Mouse (Mus musculus): Measurements from ENCODE around the gene Adamts4. TPM values are rescaled to one million over a fixed set of nuclear protein-coding genes. Genes with fewer than 3 reads are reported as not detected.

Adamts4 gene
- total and polyA plus RNA-seq, 3 experiments = 0.04 to 0.25 (median 0.09) TPM

DNA sequence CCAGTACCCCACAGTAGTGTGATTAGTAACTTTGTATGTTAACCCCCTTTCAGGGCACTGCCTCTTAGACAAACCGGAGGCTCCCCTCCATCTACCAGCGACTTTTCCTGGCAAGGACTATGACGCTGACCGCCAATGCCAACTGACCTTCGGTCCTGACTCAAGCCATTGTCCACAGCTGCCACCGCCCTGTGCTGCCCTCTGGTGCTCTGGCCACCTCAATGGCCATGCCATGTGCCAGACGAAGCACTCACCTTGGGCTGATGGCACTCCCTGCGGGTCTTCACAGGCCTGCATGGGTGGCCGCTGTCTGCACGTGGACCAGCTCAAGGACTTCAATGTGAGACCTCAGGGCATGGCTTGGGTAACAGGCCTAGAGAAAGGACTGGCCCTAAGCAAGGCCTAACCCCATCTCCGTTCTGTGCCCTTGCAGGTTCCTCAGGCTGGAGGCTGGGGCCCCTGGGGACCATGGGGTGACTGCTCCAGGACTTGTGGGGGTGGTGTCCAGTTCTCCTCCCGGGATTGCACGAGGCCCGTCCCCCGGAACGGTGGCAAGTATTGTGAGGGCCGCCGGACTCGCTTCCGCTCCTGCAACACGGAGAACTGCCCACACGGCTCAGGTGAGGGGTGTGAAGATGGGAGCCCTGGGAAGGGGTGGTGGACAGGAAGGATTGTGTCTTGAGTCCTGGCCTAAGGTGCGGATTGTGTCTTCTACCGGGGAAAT, 6.0 kb downstream of the Adamts4 start:
- Histone ChIP-seq H3K79me2 (replicated peaks; ENCODE audit: control insufficient read depth, extremely low read depth, insufficient read depth, poor library complexity, severe bottlenecking) (no peaks in the 10 kb centered on the region), H3K27me3 (replicated peaks) (peaks cover 48% of the 10 kb centered on the region), H3K9ac (ENCODE audit: insufficient read depth, low read depth) (no peak overlapping the region), H3K4me1 (ENCODE audit: control insufficient read depth in 1 of 2, insufficient read depth in 2 of 2) (peaks cover 0 to 8% of the 10 kb centered on the region in 2 experiments; a peak in 1 of 4 replicates), H3K9me3 (replicated peaks; ENCODE audit: low read length) (peaks cover 3% of the 10 kb centered on the region), H3K27ac (ENCODE audit: insufficient read depth, low read depth) (no peak overlapping the region), H3K4me3 (replicated peaks in 1 of 3; ENCODE audit: low read depth in 2 of 3, low read length in 2 of 3, poor library complexity in 1 of 3) (no peak overlapping the region), H3K36me3 (replicated peaks in 1 of 2; ENCODE audit: control insufficient read depth in 1 of 2, insufficient read depth in 1 of 2, low read length in 1 of 2) (no peaks in the 10 kb centered on the region), H3K4me2 (ENCODE audit: insufficient read depth, low read depth, poor library complexity, severe bottlenecking) (no peak overlapping the region)
- DNase-seq (ENCODE audit: extremely low read depth) = no peak
- in situ Hi-C loops (cut with MboI; ENCODE audit: low pct_ligation_motif_present, low pct_unique_long_range_greater_than_20kb, low sequenced_read_pairs) (no loop called here), dilution Hi-C loops (cut with MboI; ENCODE audit: extremely low pct_ligation_motif_present, extremely low pct_unique_long_range_greater_than_20kb, low sequenced_read_pairs) (no loop called here)
- no peak for TF ChIP-seq ETS1 (conservative IDR thresholded peaks at IDR 0.05; ENCODE audit: low read depth, low read length)
- TF ChIP-seq SMC3 (IDR thresholded peaks at IDR 0.05; ENCODE audit: low read depth, low read length) = peak; percentile 11; the same call in 1 of the 2 replicates
- TF ChIP-seq MYC (IDR thresholded peaks at IDR 0.05; ENCODE audit: low read depth, low read length) = no peak
- TF ChIP-seq USF1 (IDR thresholded peaks at IDR 0.05; ENCODE audit: low read depth, low read length) = no peak
- TF ChIP-seq ELF1 (IDR thresholded peaks at IDR 0.05; ENCODE audit: low read depth, low read length) = no peak
- TF ChIP-seq MAX (IDR thresholded peaks at IDR 0.05; ENCODE audit: low read length) = no peak

DNA sequence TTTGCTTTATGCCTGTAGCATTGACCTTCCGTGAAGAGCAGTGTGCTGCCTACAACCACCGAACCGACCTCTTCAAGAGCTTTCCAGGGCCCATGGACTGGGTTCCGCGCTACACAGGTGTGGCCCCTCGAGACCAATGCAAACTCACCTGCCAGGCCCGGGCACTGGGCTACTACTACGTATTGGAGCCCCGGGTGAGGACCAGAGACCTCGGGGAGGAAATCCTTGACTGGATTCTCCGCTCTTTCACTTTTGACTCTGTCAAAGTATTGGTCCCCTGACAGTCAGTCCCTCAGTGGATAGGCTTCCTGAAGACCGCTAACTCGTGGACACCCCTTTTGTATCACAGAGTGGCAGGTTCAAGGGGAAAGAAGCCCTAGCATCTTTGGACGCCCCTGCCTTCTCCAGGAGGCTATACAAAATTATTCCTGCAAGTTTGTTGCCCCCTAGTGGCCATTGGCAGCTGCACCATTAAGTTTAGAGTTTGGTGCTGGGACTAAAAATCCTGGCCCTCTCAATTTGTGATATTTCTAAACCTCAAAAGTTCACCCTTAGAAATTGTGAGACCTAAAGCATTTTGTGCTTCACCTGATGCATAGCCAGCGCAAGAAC, 6.8 kb downstream of the Adamts4 start:
- Histone ChIP-seq H3K36me3 (replicated peaks in 1 of 2; ENCODE audit: control insufficient read depth in 1 of 2, insufficient read depth in 1 of 2, low read length in 1 of 2) (no peaks in the 10 kb centered on the region), H3K9ac (ENCODE audit: insufficient read depth, low read depth) (no peak overlapping the region), H3K79me2 (replicated peaks; ENCODE audit: control insufficient read depth, extremely low read depth, insufficient read depth, poor library complexity, severe bottlenecking) (no peaks in the 10 kb centered on the region), H3K27me3 (replicated peaks) (peaks cover 52% of the 10 kb centered on the region), H3K27ac (ENCODE audit: insufficient read depth, low read depth) (no peak overlapping the region), H3K9me3 (replicated peaks; ENCODE audit: low read length) (peaks cover 3% of the 10 kb centered on the region), H3K4me1 (ENCODE audit: control insufficient read depth in 1 of 2, insufficient read depth in 2 of 2) (peaks cover 0 to 6% of the 10 kb centered on the region in 2 experiments; a peak in 1 of 4 replicates), H3K4me3 (replicated peaks in 1 of 3; ENCODE audit: low read depth in 2 of 3, low read length in 2 of 3, poor library complexity in 1 of 3) (no peak overlapping the region), H3K4me2 (ENCODE audit: insufficient read depth, low read depth, poor library complexity, severe bottlenecking) (peak overlapping the region; percentile 37; the same call in 1 of the 2 replicates)
- dilution Hi-C loops (cut with MboI; ENCODE audit: extremely low pct_ligation_motif_present, extremely low pct_unique_long_range_greater_than_20kb, low sequenced_read_pairs) = no loop called here
- in situ Hi-C loops (cut with MboI; ENCODE audit: low pct_ligation_motif_present, low pct_unique_long_range_greater_than_20kb, low sequenced_read_pairs) = no loop called here
- TF ChIP-seq ZC3H11A (IDR thresholded peaks at IDR 0.05; ENCODE audit: low read depth, low read length) (peak; percentile 49), ETS1 (conservative IDR thresholded peaks at IDR 0.05; ENCODE audit: low read depth, low read length) (no peak), BHLHE40 (IDR thresholded peaks at IDR 0.05; ENCODE audit: low read depth, low read length) (0 out of 2 replicates have a peak, but pooled peaks have one; percentile 5), RAD21 (IDR thresholded peaks at IDR 0.05; ENCODE audit: low read depth, low read length) (peak; percentile 87), CTCF (conservative IDR thresholded peaks at IDR 0.05 in 1 of 2, IDR thresholded peaks at IDR 0.05 in 1 of 2; ENCODE audit: low read depth in 2 of 2, low read length in 2 of 2) (peak; percentile 91), SMC3 (IDR thresholded peaks at IDR 0.05; ENCODE audit: low read depth, low read length) (peak; percentile 81)
- peak; percentile 65 for DNase-seq (ENCODE audit: extremely low read depth)

DNA sequence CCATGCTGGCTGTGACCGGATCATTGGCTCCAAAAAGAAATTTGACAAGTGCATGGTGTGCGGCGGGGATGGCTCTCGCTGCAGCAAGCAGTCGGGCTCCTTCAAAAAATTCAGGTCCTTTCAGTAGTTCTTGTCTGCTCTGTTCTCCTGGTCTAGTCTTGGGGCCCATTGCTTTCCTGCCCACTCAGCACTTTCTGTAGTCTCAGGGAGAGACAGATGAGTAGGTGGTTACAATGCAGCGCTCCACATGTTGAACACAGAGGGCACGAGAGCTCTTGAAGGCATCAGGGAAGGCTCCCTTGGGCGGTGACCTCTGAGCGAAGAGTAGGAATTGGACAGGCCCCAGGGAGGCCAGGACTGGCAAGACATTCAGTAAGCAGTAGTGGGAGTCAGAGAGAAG, 7.6 kb downstream of the Adamts4 start:
- 0 out of 4 replicates have a peak, but pooled peaks cover 0 to 5% of the 10 kb centered on the region in 2 experiments for H3K4me1 ChIP-seq (ENCODE audit: control insufficient read depth in 1 of 2, insufficient read depth in 2 of 2)
- H3K36me3 ChIP-seq (replicated peaks in 1 of 2; ENCODE audit: control insufficient read depth in 1 of 2, insufficient read depth in 1 of 2, low read length in 1 of 2) = no peaks in the 10 kb centered on the region
- no peak overlapping the region for H3K27ac ChIP-seq (ENCODE audit: insufficient read depth, low read depth)
- no peak overlapping the region for H3K4me3 ChIP-seq (replicated peaks in 1 of 3; ENCODE audit: low read depth in 2 of 3, low read length in 2 of 3, poor library complexity in 1 of 3)
- no peak overlapping the region for H3K4me2 ChIP-seq (ENCODE audit: insufficient read depth, low read depth, poor library complexity, severe bottlenecking)
- H3K9me3 ChIP-seq (replicated peaks; ENCODE audit: low read length) = peaks cover 3% of the 10 kb centered on the region
- H3K9ac ChIP-seq (ENCODE audit: insufficient read depth, low read depth) = no peak overlapping the region
- H3K27me3 ChIP-seq (replicated peaks) = peaks cover 55% of the 10 kb centered on the region
- no peak for DNase-seq (ENCODE audit: extremely low read depth)
- no peaks in the 10 kb centered on the region for H3K79me2 ChIP-seq (replicated peaks; ENCODE audit: control insufficient read depth, extremely low read depth, insufficient read depth, poor library complexity, severe bottlenecking)
- dilution Hi-C loops (cut with MboI; ENCODE audit: extremely low pct_ligation_motif_present, extremely low pct_unique_long_range_greater_than_20kb, low sequenced_read_pairs) (no loop called here), in situ Hi-C loops (cut with MboI; ENCODE audit: low pct_ligation_motif_present, low pct_unique_long_range_greater_than_20kb, low sequenced_read_pairs) (no loop called here)
- TF ChIP-seq MAFK (IDR thresholded peaks at IDR 0.05; ENCODE audit: insufficient replicate concordance, low read length) = peak; percentile 80
- TF ChIP-seq ZNF384 (IDR thresholded peaks at IDR 0.05; ENCODE audit: low read depth, low read length) = no peak
